Mouse (Mus musculus) embryonic facial prominence, embryonic 15.5 days (tissue): ENCODE data around the gene Irs3. TPM values are rescaled to one million over a fixed set of nuclear protein-coding genes. Genes with fewer than 3 reads are reported as not detected.

Source experiments
- ATAC-seq: fragments of 200-750 bp; cut with Nextera tagmentation; 2 replicates; pipeline ENCODE4 v1.8.0; 2017; ENCODE audit warnings: low read depth, moderate TSS enrichment; ENCODE audit not compliant: insufficient number of reproducible peaks, low FRiP score, low TSS enrichment
- H3K27ac ChIP-seq: fragments of 300-500 bp; sonication (generic); replicated peaks from 2 replicates; pipeline ENCODE4 v1.5.1; 2015; ENCODE audit warnings: mild to moderate bottlenecking, inconsistent platforms
- H3K27me3 ChIP-seq: fragments of 300-500 bp; sonication (generic); 2 replicates; pipeline ENCODE4 v1.6.1; 2015; ENCODE audit warnings: inconsistent platforms
- H3K36me3 ChIP-seq: fragments of 300-500 bp; sonication (generic); 2 replicates; pipeline ENCODE4 v1.6.1; 2015; ENCODE audit warnings: mild to moderate bottlenecking, inconsistent platforms
- H3K4me1 ChIP-seq: fragments of 300-500 bp; sonication (generic); 2 replicates; pipeline ENCODE4 v1.6.1; 2015; ENCODE audit warnings: inconsistent platforms
- H3K4me2 ChIP-seq: fragments of 300-500 bp; sonication (generic); replicated peaks from 2 replicates; pipeline ENCODE4 v1.6.1; 2015; ENCODE audit warnings: mild to moderate bottlenecking, inconsistent platforms
- H3K4me3 ChIP-seq: fragments of 300-500 bp; sonication (generic); replicated peaks from 2 replicates; pipeline ENCODE4 v1.5.1; 2015; ENCODE audit warnings: mild to moderate bottlenecking, inconsistent platforms
- H3K9ac ChIP-seq: fragments of 300-500 bp; sonication (generic); 2 replicates; pipeline ENCODE4 v1.6.1; 2015; ENCODE audit warnings: inconsistent platforms
- H3K9me3 ChIP-seq: fragments of 300-500 bp; sonication (generic); replicated peaks from 2 replicates; pipeline ENCODE4 v1.6.1; 2016; ENCODE audit warnings: inconsistent platforms
- WGBS: fragments of 180-500 bp; shearing (Covaris S2); methylation state at CpG from one replicate; pipeline ENCODE4 v1.1.7; 2015; 5-methylcytosine and 5-hydroxymethylcytosine counted together
- polyA plus RNA-seq: library from polyadenylated mRNA; unstranded; fragments of >200 nt; fragmentation: Nextera tagmentation; extraction: Ambion mirVana; gene quantifications from 2 replicates; pipeline ENCODE4 v1.2.1, GENCODE M21; 2015

The Irs3 gene
- polyA plus RNA-seq, 1 experiment from 2014 or later, result 0.16 TPM

GRCm38 (mm10) chr5:137639472-137639871, 6.0 kb downstream of the Irs3 start:
- H3K27me3 ChIP-seq, result peaks cover 13% of the 10 kb centered on the region
- no peak overlapping the region for H3K27ac ChIP-seq
- ATAC-seq, result no peak
- 0 out of 2 replicates have a peak, but pooled peaks cover 4% of the 10 kb centered on the region for H3K4me1 ChIP-seq
- H3K9ac ChIP-seq, result no peak overlapping the region
- no peak overlapping the region for H3K4me3 ChIP-seq
- no peaks in the 10 kb centered on the region for H3K9me3 ChIP-seq
- peaks cover 68% of the 10 kb centered on the region for H3K36me3 ChIP-seq
- 67% methylated on average over 7 of the region's 7 CpGs for WGBS
- no peak overlapping the region for H3K4me2 ChIP-seq

GRCm38 (mm10) chr5:137633397-137634084, 12.0 kb downstream of the Irs3 start:
- H3K9ac ChIP-seq, result no peak overlapping the region
- H3K4me1 ChIP-seq, result peaks cover 46% of the 10 kb centered on the region
- no peak overlapping the region for H3K4me3 ChIP-seq
- ATAC-seq, result no peak
- peak overlapping the region; percentile 34; the same call in 1 of the 2 replicates for H3K27ac ChIP-seq
- WGBS, result 58% methylated on average over 12 of the region's 12 CpGs
- H3K9me3 ChIP-seq, result no peaks in the 10 kb centered on the region
- no peaks in the 10 kb centered on the region for H3K27me3 ChIP-seq
- H3K4me2 ChIP-seq, result 0 out of 2 replicates have a peak overlapping the region, but pooled peaks have one; percentile 4
- H3K36me3 ChIP-seq, result peaks cover 52% of the 10 kb centered on the region

- Histone ChIP-seq H3K4me2 (peak overlapping the region; percentile 91; the same call in 1 of the 2 replicates), H3K4me1 (peaks cover 52% of the 10 kb centered on the region), H3K9me3 (no peaks in the 10 kb centered on the region), H3K27ac (peak overlapping the region; percentile 92), H3K36me3 (peaks cover 33% of the 10 kb centered on the region), H3K4me3 (0 out of 2 replicates have a peak overlapping the region, but pooled peaks have one; percentile 6), H3K27me3 (no peaks in the 10 kb centered on the region), H3K9ac (no peak overlapping the region)
- no peak for ATAC-seq
- 58% methylated on average over 4 of the region's 4 CpGs for WGBS
These were observed 13.9 kb downstream of the Irs3 start for GRCm38 (mm10) chr5:137631591-137631990.

- H3K27me3 ChIP-seq, result no peaks in the 10 kb centered on the region
- peak overlapping the region; percentile 99 for H3K4me3 ChIP-seq
- ATAC-seq, result no peak
- peak overlapping the region; percentile 92 for H3K27ac ChIP-seq
- H3K9me3 ChIP-seq, result no peaks in the 10 kb centered on the region
- 0 out of 2 replicates have a peak overlapping the region, but pooled peaks have one; percentile 2 for H3K9ac ChIP-seq
- WGBS, result 58% methylated on average over 9 of the region's 9 CpGs
- peaks cover 28% of the 10 kb centered on the region for H3K36me3 ChIP-seq
- peak overlapping the region; percentile 91 for H3K4me2 ChIP-seq
- peaks cover 52% of the 10 kb centered on the region for H3K4me1 ChIP-seq
These were observed 14.3 kb downstream of the Irs3 start for GRCm38 (mm10) chr5:137631171-137631570.

GRCm38 (mm10) chr5:137630602-137631001, 14.9 kb downstream of the Irs3 start:
- WGBS, result 23% methylated on average over 3 of the region's 3 CpGs
- Histone ChIP-seq H3K4me2 (peak overlapping the region; percentile 91), H3K9ac (0 out of 2 replicates have a peak overlapping the region, but pooled peaks have one; percentile 2), H3K9me3 (no peaks in the 10 kb centered on the region), H3K36me3 (peaks cover 23% of the 10 kb centered on the region), H3K4me1 (peaks cover 52% of the 10 kb centered on the region), H3K27ac (peak overlapping the region; percentile 92), H3K4me3 (peak overlapping the region; percentile 99), H3K27me3 (no peaks in the 10 kb centered on the region)
- no peak for ATAC-seq

GRCm38 (mm10) chr5:137629906-137630545, 15.5 kb downstream of the Irs3 start:
- Histone ChIP-seq H3K36me3 (peaks cover 17% of the 10 kb centered on the region), H3K27me3 (no peaks in the 10 kb centered on the region), H3K4me3 (peak overlapping the region; percentile 99), H3K4me2 (peak overlapping the region; percentile 91), H3K9me3 (no peaks in the 10 kb centered on the region), H3K4me1 (peaks cover 52% of the 10 kb centered on the region), H3K9ac (peak overlapping the region; percentile 87; the same call in 1 of the 2 replicates), H3K27ac (peak overlapping the region; percentile 92)
- ATAC-seq, result no peak
- WGBS, result 13% methylated on average over 6 of the region's 6 CpGs

- H3K27ac ChIP-seq, result peak overlapping the region; percentile 92
- H3K4me3 ChIP-seq, result peak overlapping the region; percentile 99
- H3K9ac ChIP-seq, result peak overlapping the region; percentile 87
- peak overlapping the region; percentile 91 for H3K4me2 ChIP-seq
- under 1% methylated on average over 23 of the region's 23 CpGs for WGBS
- peaks cover 52% of the 10 kb centered on the region for H3K4me1 ChIP-seq
- H3K27me3 ChIP-seq, result no peaks in the 10 kb centered on the region
- no peaks in the 10 kb centered on the region for H3K9me3 ChIP-seq
- H3K36me3 ChIP-seq, result peaks cover 17% of the 10 kb centered on the region
- ATAC-seq, result no peak
These were observed 16.2 kb downstream of the Irs3 start for GRCm38 (mm10) chr5:137629306-137629721.

GRCm38 (mm10) chr5:137628498-137629305, 16.8 kb downstream of the Irs3 start, which contains the start of the genes Fbxo24, Lrch4 and Gm20605:
TSS of gene Fbxo24 (minus strand) at chr5:137629002.
TSS of gene Lrch4 (plus strand) at chr5:137629121.
TSS of gene Gm20605 (plus strand) at chr5:137629175.
- Histone ChIP-seq H3K9me3 (no peaks in the 10 kb centered on the region), H3K4me1 (peaks cover 47% of the 10 kb centered on the region), H3K27me3 (no peaks in the 10 kb centered on the region), H3K36me3 (peaks cover 11% of the 10 kb centered on the region), H3K4me2 (peak within 1 kb of the TSS; percentile 91), H3K27ac (peak within 1 kb of the TSS; percentile 92), H3K4me3 (peak within 1 kb of the TSS; percentile 99), H3K9ac (peak within 1 kb of the TSS; percentile 87)
- ATAC-seq, result peak; percentile 98
- under 1% methylated on average over 45 of the region's 46 CpGs for WGBS

- 3% methylated on average over 9 of the region's 9 CpGs for WGBS
- H3K9ac ChIP-seq, result peak overlapping the region; percentile 43
- peaks cover 6% of the 10 kb centered on the region; the same call in 1 of the 2 replicates for H3K36me3 ChIP-seq
- peak overlapping the region; percentile 99 for H3K4me3 ChIP-seq
- H3K4me1 ChIP-seq, result peaks cover 41% of the 10 kb centered on the region
- H3K27ac ChIP-seq, result peak overlapping the region; percentile 91
- H3K9me3 ChIP-seq, result no peaks in the 10 kb centered on the region
- peak overlapping the region; percentile 59 for H3K4me2 ChIP-seq
- H3K27me3 ChIP-seq, result no peaks in the 10 kb centered on the region
- no peak for ATAC-seq
These were observed 17.5 kb downstream of the Irs3 start for GRCm38 (mm10) chr5:137627991-137628390.

- Histone ChIP-seq H3K27ac (no peak overlapping the region), H3K27me3 (no peaks in the 10 kb centered on the region), H3K36me3 (no peaks in the 10 kb centered on the region), H3K4me2 (no peak overlapping the region), H3K4me3 (no peak overlapping the region), H3K4me1 (peaks cover 6% of the 10 kb centered on the region), H3K9me3 (no peaks in the 10 kb centered on the region), H3K9ac (no peak overlapping the region)
- no peak for ATAC-seq
- WGBS, result 72% methylated on average over 11 of the region's 11 CpGs
These were observed 21.5 kb downstream of the Irs3 start for GRCm38 (mm10) chr5:137623937-137624530.
